Mouse (Mus musculus) left cerebral cortex, adult 8-10 months (tissue): Measurements from ENCODE around the gene Sec14l5. TPM values are rescaled to one million over a fixed set of nuclear protein-coding genes. Genes with fewer than 3 reads are reported as not detected.

Experiments used
- DNase-seq, 2 experiments: peaks; one replicate each; pipeline ENCODE4 v3.0.0; 2022; ENCODE audit warnings: low spot score in 2 of 2
- total RNA-seq, 4 experiments: library from RNA; stranded (reverse); gene quantifications; 2 replicates each; pipeline ENCODE4 v1.2.4; 2022

The Sec14l5 gene
- total RNA-seq, 4 experiments from 2014 or later, result 8.5 to 11.0 (median 8.9) TPM

- DNase-seq, result no peak
Observed at GRCm38 (mm10) chr16:5153299-5154026, 6.6 kb downstream of the Sec14l5 start.

GRCm38 (mm10) chr16:5155014-5155413 is 8.1 kb downstream of the Sec14l5 start:
- no peak for DNase-seq

- DNase-seq, result no peak
Observed at GRCm38 (mm10) chr16:5156495-5156894, 9.6 kb downstream of the Sec14l5 start.

GRCm38 (mm10) chr16:5157113-5157512 is 10.2 kb downstream of the Sec14l5 start:
- no peak for DNase-seq

GRCm38 (mm10) chr16:5159248-5159647 is 12.3 kb downstream of the Sec14l5 start:
- DNase-seq, result no peak

GRCm38 (mm10) chr16:5164327-5164726 is 17.4 kb downstream of the Sec14l5 start:
- no peak for DNase-seq

- DNase-seq, result no peak
Observed at GRCm38 (mm10) chr16:5168038-5168437, 21.1 kb downstream of the Sec14l5 start.

GRCm38 (mm10) chr16:5168829-5169228 is 21.9 kb downstream of the Sec14l5 start:
- no peak for DNase-seq

- no peak for DNase-seq
Observed at GRCm38 (mm10) chr16:5172636-5173035, 25.7 kb downstream of the Sec14l5 start.

GRCm38 (mm10) chr16:5183310-5183975 is 36.5 kb downstream of the Sec14l5 start:
- DNase-seq, result no peak

- no peak for DNase-seq
Observed at GRCm38 (mm10) chr16:5184101-5184500, 37.2 kb downstream of the Sec14l5 start.

GRCm38 (mm10) chr16:5184956-5185355 is 38.0 kb downstream of the Sec14l5 start:
- DNase-seq, result no peak

- DNase-seq, result no peak
Observed at GRCm38 (mm10) chr16:5185691-5186090, 38.8 kb downstream of the Sec14l5 start.

- DNase-seq, result peak; percentile 23 to 61
Observed at GRCm38 (mm10) chr16:5186234-5186633, 39.3 kb downstream of the Sec14l5 start.

GRCm38 (mm10) chr16:5195080-5195479 is 48.2 kb downstream of the Sec14l5 start:
- DNase-seq, result no peak

GRCm38 (mm10) chr16:5202681-5203080 is 55.8 kb downstream of the Sec14l5 start:
- peak in 1 of 2 experiments; percentile 18 for DNase-seq

- no peak for DNase-seq
Observed at GRCm38 (mm10) chr16:5203200-5203599, 56.3 kb downstream of the Sec14l5 start.

- DNase-seq, result peak; percentile 61 to 81
Observed at GRCm38 (mm10) chr16:5203668-5204433, 56.9 kb downstream of the Sec14l5 start, which contains the start of gene Nagpa. TSS of gene Nagpa (minus strand) at chr16:5204012.

GRCm38 (mm10) chr16:5205431-5205970 is 58.6 kb downstream of the Sec14l5 start:
- DNase-seq, result no peak

- no peak for DNase-seq
Observed at GRCm38 (mm10) chr16:5206051-5206450, 59.1 kb downstream of the Sec14l5 start.

- no peak for DNase-seq
Observed at GRCm38 (mm10) chr16:5210365-5210764, 63.5 kb downstream of the Sec14l5 start.

- peak in 1 of 2 experiments; percentile 48 for DNase-seq
Observed at GRCm38 (mm10) chr16:5212150-5212549, 65.2 kb downstream of the Sec14l5 start.
